Mouse (Mus musculus): ENCODE data around the gene Fis1. TPM values are rescaled to one million over a fixed set of nuclear protein-coding genes. Genes with fewer than 3 reads are reported as not detected.
A peak's percentile ranks its signal among the peaks of the same experiment; 100 is the strongest.
"Not testable (repeated sequence)": the region's sequence is repeated elsewhere in the genome, so short reads cannot be mapped to it uniquely, and the experiment has no call there.

The Fis1 gene
- polyA plus RNA-seq, 1 experiment from 2014 or later: 358 TPM

GRCm38 (mm10) chr5:136937621-136938020 is 15.5 kb upstream of the Fis1 start:
- WGBS: 78% methylated on average over 5 of the region's 5 CpGs
- ATAC-seq: no peak
- no peaks in the 10 kb centered on the region for H3K9me3 ChIP-seq (ENCODE audit: low read length)
- H3K4me1 ChIP-seq (ENCODE audit: insufficient read depth, low read depth, low read length): no peaks in the 10 kb centered on the region
- H3K4me3 ChIP-seq (ENCODE audit: low read depth, low read length): no peak overlapping the region
- no peak for TF ChIP-seq CTCF (IDR thresholded peaks at IDR 0.05)
- TF ChIP-seq EP300 (IDR thresholded peaks at IDR 0.05): no peak
- DNase-seq (ENCODE audit: low spot score): no peak
- H3K9ac ChIP-seq (replicated peaks; ENCODE audit: low read depth): no peak overlapping the region
- H3K36me3 ChIP-seq (ENCODE audit: insufficient read depth, low read length): no peaks in the 10 kb centered on the region
- no peak overlapping the region for H3K27ac ChIP-seq (ENCODE audit: low read length)
- H3K27me3 ChIP-seq (replicated peaks; ENCODE audit: insufficient read depth, low read length): no peaks in the 10 kb centered on the region
- H3K4me2 ChIP-seq (replicated peaks; ENCODE audit: low read depth, low read length): no peak overlapping the region

GRCm38 (mm10) chr5:136939284-136939683 is 13.8 kb upstream of the Fis1 start:
- Histone ChIP-seq H3K4me1 (ENCODE audit: insufficient read depth, low read depth, low read length) (no peaks in the 10 kb centered on the region), H3K36me3 (ENCODE audit: insufficient read depth, low read length) (no peaks in the 10 kb centered on the region), H3K27ac (ENCODE audit: low read length) (no peak overlapping the region), H3K4me2 (replicated peaks; ENCODE audit: low read depth, low read length) (no peak overlapping the region), H3K9ac (replicated peaks; ENCODE audit: low read depth) (no peak overlapping the region), H3K9me3 (ENCODE audit: low read length) (no peaks in the 10 kb centered on the region), H3K4me3 (ENCODE audit: low read depth, low read length) (no peak overlapping the region), H3K27me3 (replicated peaks; ENCODE audit: insufficient read depth, low read length) (no peaks in the 10 kb centered on the region)
- WGBS: 67% methylated on average over 7 of the region's 7 CpGs
- no peak for DNase-seq (ENCODE audit: low spot score)
- ATAC-seq: no peak
- TF ChIP-seq CTCF (IDR thresholded peaks at IDR 0.05) (peak; percentile 58), EP300 (IDR thresholded peaks at IDR 0.05) (no peak)

- DNase-seq (ENCODE audit: low spot score); H3K27me3 ChIP-seq (replicated peaks; ENCODE audit: insufficient read depth, low read length); H3K4me1 ChIP-seq (ENCODE audit: insufficient read depth, low read depth, low read length); H3K9me3 ChIP-seq (ENCODE audit: low read length); H3K9ac ChIP-seq (replicated peaks; ENCODE audit: low read depth); H3K4me3 ChIP-seq (ENCODE audit: low read depth, low read length); ATAC-seq; H3K4me2 ChIP-seq (replicated peaks; ENCODE audit: low read depth, low read length); H3K36me3 ChIP-seq (ENCODE audit: insufficient read depth, low read length); H3K27ac ChIP-seq (ENCODE audit: low read length): not testable (repeated sequence)
- WGBS: 68% methylated on average over 6 of the region's 6 CpGs
These were observed 13.0 kb upstream of the Fis1 start for GRCm38 (mm10) chr5:136940029-136940428.

GRCm38 (mm10) chr5:136940845-136941560 is 12.1 kb upstream of the Fis1 start:
- Histone ChIP-seq H3K4me3 (ENCODE audit: low read depth, low read length) (no peak overlapping the region), H3K9ac (replicated peaks; ENCODE audit: low read depth) (no peak overlapping the region), H3K27ac (ENCODE audit: low read length) (no peak overlapping the region), H3K9me3 (ENCODE audit: low read length) (no peaks in the 10 kb centered on the region), H3K27me3 (replicated peaks; ENCODE audit: insufficient read depth, low read length) (no peaks in the 10 kb centered on the region), H3K36me3 (ENCODE audit: insufficient read depth, low read length) (no peaks in the 10 kb centered on the region), H3K4me2 (replicated peaks; ENCODE audit: low read depth, low read length) (no peak overlapping the region), H3K4me1 (ENCODE audit: insufficient read depth, low read depth, low read length) (no peaks in the 10 kb centered on the region)
- ATAC-seq (no peak), DNase-seq (ENCODE audit: low spot score) (no peak)
- TF ChIP-seq EP300 (IDR thresholded peaks at IDR 0.05) (no peak), CTCF (IDR thresholded peaks at IDR 0.05) (no peak)
- WGBS: 90% methylated on average over 12 of the region's 12 CpGs

- no peaks in the 10 kb centered on the region for H3K27me3 ChIP-seq (replicated peaks; ENCODE audit: insufficient read depth, low read length)
- H3K36me3 ChIP-seq (ENCODE audit: insufficient read depth, low read length): no peaks in the 10 kb centered on the region
- TF ChIP-seq EP300 (IDR thresholded peaks at IDR 0.05) (no peak), CTCF (IDR thresholded peaks at IDR 0.05) (no peak)
- H3K9me3 ChIP-seq (ENCODE audit: low read length): no peaks in the 10 kb centered on the region
- H3K27ac ChIP-seq (ENCODE audit: low read length): no peak overlapping the region
- H3K4me1 ChIP-seq (ENCODE audit: insufficient read depth, low read depth, low read length): no peaks in the 10 kb centered on the region
- H3K9ac ChIP-seq (replicated peaks; ENCODE audit: low read depth): no peak overlapping the region
- no peak for ATAC-seq
- DNase-seq (ENCODE audit: low spot score): no peak
- 43% methylated on average over 3 of the region's 3 CpGs for WGBS
- H3K4me2 ChIP-seq (replicated peaks; ENCODE audit: low read depth, low read length): no peak overlapping the region
- no peak overlapping the region for H3K4me3 ChIP-seq (ENCODE audit: low read depth, low read length)
These were observed 10.3 kb upstream of the Fis1 start for GRCm38 (mm10) chr5:136942781-136943180.

GRCm38 (mm10) chr5:136943382-136943781 is 9.7 kb upstream of the Fis1 start:
- DNase-seq (ENCODE audit: low spot score) (no peak), ATAC-seq (no peak)
- Histone ChIP-seq H3K27ac (ENCODE audit: low read length) (no peak overlapping the region), H3K27me3 (replicated peaks; ENCODE audit: insufficient read depth, low read length) (no peaks in the 10 kb centered on the region), H3K4me1 (ENCODE audit: insufficient read depth, low read depth, low read length) (no peaks in the 10 kb centered on the region), H3K4me2 (replicated peaks; ENCODE audit: low read depth, low read length) (no peak overlapping the region), H3K36me3 (ENCODE audit: insufficient read depth, low read length) (no peaks in the 10 kb centered on the region), H3K4me3 (ENCODE audit: low read depth, low read length) (no peak overlapping the region), H3K9ac (replicated peaks; ENCODE audit: low read depth) (no peak overlapping the region), H3K9me3 (ENCODE audit: low read length) (no peaks in the 10 kb centered on the region)
- WGBS: 68% methylated on average over 2 of the region's 2 CpGs
- TF ChIP-seq EP300 (IDR thresholded peaks at IDR 0.05): no peak
- TF ChIP-seq CTCF (IDR thresholded peaks at IDR 0.05): no peak

GRCm38 (mm10) chr5:136945084-136945483 is 8.0 kb upstream of the Fis1 start:
- H3K9me3 ChIP-seq (ENCODE audit: low read length): no peaks in the 10 kb centered on the region
- no peak overlapping the region for H3K4me3 ChIP-seq (ENCODE audit: low read depth, low read length)
- WGBS: 72% methylated on average over 12 of the region's 12 CpGs
- DNase-seq (ENCODE audit: low spot score) (no peak), ATAC-seq (no peak)
- TF ChIP-seq EP300 (IDR thresholded peaks at IDR 0.05): no peak
- TF ChIP-seq CTCF (IDR thresholded peaks at IDR 0.05): no peak
- H3K4me1 ChIP-seq (ENCODE audit: insufficient read depth, low read depth, low read length): no peaks in the 10 kb centered on the region
- no peaks in the 10 kb centered on the region for H3K36me3 ChIP-seq (ENCODE audit: insufficient read depth, low read length)
- no peaks in the 10 kb centered on the region for H3K27me3 ChIP-seq (replicated peaks; ENCODE audit: insufficient read depth, low read length)
- H3K9ac ChIP-seq (replicated peaks; ENCODE audit: low read depth): no peak overlapping the region
- no peak overlapping the region for H3K27ac ChIP-seq (ENCODE audit: low read length)
- H3K4me2 ChIP-seq (replicated peaks; ENCODE audit: low read depth, low read length): no peak overlapping the region

All from lung, postnatal 0 days (tissue).